Mouse (Mus musculus): ENCODE results near the gene Myo7a.

GRCm38 (mm10) chr7:98082376-98082775 lies 36.9 kb downstream of the Myo7a start:
- TF ChIP-seq CTCF (IDR thresholded peaks at IDR 0.05; ENCODE audit: extremely low read depth, insufficient read depth, insufficient read length, insufficient replicate concordance) (no peak), POLR2A (IDR thresholded peaks at IDR 0.05; ENCODE audit: low read depth, low read length) (no peak)

All from spleen, adult 2 months (tissue).